Mouse (Mus musculus) heart, embryonic 16.5 days (tissue): ENCODE results near the gene 4921524J17Rik. TPM values are rescaled to one million over a fixed set of nuclear protein-coding genes. Genes with fewer than 3 reads are reported as not detected.

ENCODE experiments used
- ATAC-seq: fragments of 200-750 bp; cut with Nextera tagmentation; replicated peaks from 2 replicates; pipeline ENCODE4 v1.8.0; 2017; ENCODE audit warnings: moderate number of reproducible peaks; ENCODE audit not compliant: insufficient read depth, low FRiP score; ENCODE audit errors: extremely low read depth
- H3K27ac ChIP-seq: fragments of 300-500 bp; sonication (generic); 2 replicates; pipeline ENCODE4 v1.5.1; 2014; ENCODE audit warnings: mild to moderate bottlenecking, low read length, control low read depth, moderate library complexity
- H3K27me3 ChIP-seq: fragments of 300-500 bp; sonication (generic); 2 replicates; pipeline ENCODE4 v1.6.1; 2014; ENCODE audit warnings: low read length, mixed read lengths; ENCODE audit not compliant: control insufficient read depth, insufficient read depth
- H3K36me3 ChIP-seq: fragments of 300-500 bp; sonication (generic); 2 replicates; pipeline ENCODE4 v1.6.1; 2014; ENCODE audit not compliant: control insufficient read depth, insufficient read depth
- H3K4me1 ChIP-seq: fragments of 300-500 bp; sonication (generic); 2 replicates; pipeline ENCODE4 v1.6.1; 2014; ENCODE audit warnings: low read length, mixed read lengths; ENCODE audit not compliant: control insufficient read depth, insufficient read depth
- H3K4me2 ChIP-seq: fragments of 300-500 bp; sonication (generic); 2 replicates; pipeline ENCODE4 v1.6.1; 2014; ENCODE audit warnings: low read depth, mild to moderate bottlenecking, control low read depth, low read length
- H3K4me3 ChIP-seq: fragments of 300-500 bp; sonication (generic); 2 replicates; pipeline ENCODE4 v1.5.1; 2014; ENCODE audit warnings: mild to moderate bottlenecking, control low read depth, low read length
- H3K9ac ChIP-seq: fragments of 300-500 bp; sonication (generic); 2 replicates; pipeline ENCODE4 v1.6.1; 2014; ENCODE audit warnings: low read length, control low read depth
- H3K9me3 ChIP-seq: fragments of 300-500 bp; sonication (generic); replicated peaks from 2 replicates; pipeline ENCODE4 v1.6.1; 2016; ENCODE audit warnings: low read length; ENCODE audit not compliant: control insufficient read depth
- WGBS: fragments of 180-500 bp; shearing (Covaris S2); extraction: QIAGEN DNeasy Blood & Tissue Kit; methylation state at CpG from one replicate; pipeline ENCODE4 v1.1.7; 2014; 5-methylcytosine and 5-hydroxymethylcytosine counted together
- polyA plus RNA-seq: library from polyadenylated mRNA; unstranded; fragments of >200 nt; fragmentation: Nextera tagmentation; extraction: Ambion mirVana; gene quantifications from 2 replicates; pipeline ENCODE4 v1.2.1, GENCODE M21; 2015

4921524J17Rik gene
- polyA plus RNA-seq, 1 experiment from 2014 or later = 70.0 TPM

DNA sequence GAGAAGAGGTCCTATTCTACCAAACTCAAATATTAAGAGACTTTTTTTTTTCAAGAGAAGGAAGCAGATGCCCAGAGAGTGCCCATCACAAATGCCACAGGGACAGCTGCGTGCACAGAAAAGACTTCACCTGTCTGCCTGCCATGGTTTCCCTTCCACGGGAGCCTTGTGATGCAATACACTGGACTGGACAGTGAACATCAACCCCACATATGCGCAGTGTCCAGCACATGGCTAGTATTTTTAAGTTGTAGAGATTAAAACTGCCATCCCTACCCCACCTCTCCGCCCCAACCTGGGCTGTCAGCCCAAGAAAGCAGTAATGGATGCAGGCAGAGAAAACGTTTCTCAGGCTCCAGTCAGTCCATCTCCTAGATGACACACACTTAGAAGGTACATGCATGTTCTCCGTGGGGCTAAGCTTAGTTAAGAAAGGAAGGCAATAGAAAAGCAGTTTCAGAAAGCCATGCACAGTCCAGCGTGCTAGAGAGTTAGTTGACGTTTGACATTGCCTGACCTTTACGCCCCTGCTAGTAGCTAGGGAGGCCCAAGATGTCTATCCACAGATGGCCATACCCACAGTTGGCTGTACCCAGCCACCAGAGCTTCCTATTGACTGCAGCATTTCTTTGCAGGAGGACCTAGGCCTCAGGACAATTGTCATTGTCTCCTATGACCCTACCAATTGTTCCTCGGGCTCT, 52.4 kb downstream of the 4921524J17Rik start:
- peaks cover 60% of the 10 kb centered on the region for H3K4me1 ChIP-seq
- no peaks in the 10 kb centered on the region for H3K36me3 ChIP-seq
- peak overlapping the region; percentile 63 for H3K4me2 ChIP-seq
- H3K9me3 ChIP-seq = no peaks in the 10 kb centered on the region
- H3K27ac ChIP-seq = peak overlapping the region; percentile 99
- H3K27me3 ChIP-seq = no peaks in the 10 kb centered on the region
- H3K9ac ChIP-seq = peak overlapping the region; percentile 69
- WGBS = 33% methylated on average over 10 of the region's 10 CpGs
- peak; percentile 15 for ATAC-seq
- peak overlapping the region; percentile 42 for H3K4me3 ChIP-seq

DNA sequence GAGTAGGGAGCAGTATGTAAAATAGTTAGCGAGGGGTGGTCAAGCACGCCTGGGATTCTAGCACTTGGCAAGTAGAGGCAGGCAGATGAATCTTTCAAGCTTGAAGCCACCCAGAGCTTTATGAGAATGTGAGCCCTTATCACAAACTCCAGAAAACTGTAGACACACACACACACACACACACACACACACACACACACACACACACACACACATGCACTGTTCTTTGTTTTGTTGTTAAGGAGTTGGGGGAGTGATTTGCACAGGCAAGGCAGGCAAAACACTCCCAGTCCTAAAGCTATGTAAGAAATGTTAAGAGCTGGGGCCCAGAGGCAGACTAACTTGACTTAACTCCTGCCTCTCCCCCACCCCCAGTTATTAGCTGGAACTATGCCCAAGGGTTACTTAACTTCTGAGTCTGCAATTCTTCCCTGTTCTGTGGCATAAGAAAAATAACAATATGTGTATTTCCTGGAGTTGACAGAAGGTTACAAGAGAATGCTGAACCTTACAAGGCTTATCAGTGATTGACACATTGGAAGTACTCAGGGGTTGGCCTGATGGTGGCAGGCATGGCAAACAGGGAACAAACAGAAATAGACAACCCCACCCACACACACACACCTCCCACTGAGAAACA, 53.4 kb downstream of the 4921524J17Rik start:
- Histone ChIP-seq H3K4me1 (peaks cover 67% of the 10 kb centered on the region), H3K9me3 (no peaks in the 10 kb centered on the region), H3K36me3 (no peaks in the 10 kb centered on the region), H3K27ac (peak overlapping the region; percentile 99), H3K27me3 (no peaks in the 10 kb centered on the region), H3K9ac (peak overlapping the region; percentile 69), H3K4me3 (peak overlapping the region; percentile 42), H3K4me2 (peak overlapping the region; percentile 63)
- ATAC-seq = peak; percentile 77
- WGBS = 13% methylated on average over 2 of the region's 2 CpGs

DNA sequence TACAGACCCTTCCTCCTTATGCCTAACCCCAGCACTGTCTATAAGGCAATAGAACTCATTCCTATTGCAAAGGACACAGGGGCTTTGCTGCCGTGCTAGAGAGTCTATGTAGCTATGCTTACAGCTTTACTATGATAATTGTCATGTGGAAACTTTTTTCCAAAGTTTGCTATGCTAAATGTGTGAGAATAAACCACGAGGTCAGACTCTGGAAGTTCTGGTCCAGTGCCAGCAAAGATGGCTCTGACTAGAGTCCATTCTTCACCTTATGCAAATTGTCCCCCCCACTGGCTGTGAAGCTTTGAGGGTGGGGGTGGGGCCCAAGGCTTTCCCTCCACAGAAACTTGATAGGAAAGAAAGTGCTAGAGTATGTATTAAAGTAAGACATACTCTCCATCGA, 56.1 kb downstream of the 4921524J17Rik start:
- Histone ChIP-seq H3K4me1 (peaks cover 65% of the 10 kb centered on the region), H3K9ac (no peak overlapping the region), H3K27me3 (no peaks in the 10 kb centered on the region), H3K4me3 (no peak overlapping the region), H3K36me3 (no peaks in the 10 kb centered on the region), H3K27ac (no peak overlapping the region), H3K4me2 (no peak overlapping the region), H3K9me3 (no peaks in the 10 kb centered on the region)
- no peak for ATAC-seq
- 46% methylated on average over 3 of the region's 3 CpGs for WGBS

- 26% methylated on average over 4 of the region's 4 CpGs for WGBS
- H3K4me2 ChIP-seq = peak overlapping the region; percentile 24; the same call in 1 of the 2 replicates
- peaks cover 43% of the 10 kb centered on the region for H3K4me1 ChIP-seq
- no peak overlapping the region for H3K27ac ChIP-seq
- H3K9ac ChIP-seq = no peak overlapping the region
- no peak; the same call in 1 of the 2 replicates for ATAC-seq
- no peaks in the 10 kb centered on the region for H3K27me3 ChIP-seq
- no peak overlapping the region for H3K4me3 ChIP-seq
- no peaks in the 10 kb centered on the region for H3K36me3 ChIP-seq
- H3K9me3 ChIP-seq = no peaks in the 10 kb centered on the region
These were observed 58.3 kb downstream of the 4921524J17Rik start for GRCm38 (mm10) chr8:85374286-85374685.

DNA sequence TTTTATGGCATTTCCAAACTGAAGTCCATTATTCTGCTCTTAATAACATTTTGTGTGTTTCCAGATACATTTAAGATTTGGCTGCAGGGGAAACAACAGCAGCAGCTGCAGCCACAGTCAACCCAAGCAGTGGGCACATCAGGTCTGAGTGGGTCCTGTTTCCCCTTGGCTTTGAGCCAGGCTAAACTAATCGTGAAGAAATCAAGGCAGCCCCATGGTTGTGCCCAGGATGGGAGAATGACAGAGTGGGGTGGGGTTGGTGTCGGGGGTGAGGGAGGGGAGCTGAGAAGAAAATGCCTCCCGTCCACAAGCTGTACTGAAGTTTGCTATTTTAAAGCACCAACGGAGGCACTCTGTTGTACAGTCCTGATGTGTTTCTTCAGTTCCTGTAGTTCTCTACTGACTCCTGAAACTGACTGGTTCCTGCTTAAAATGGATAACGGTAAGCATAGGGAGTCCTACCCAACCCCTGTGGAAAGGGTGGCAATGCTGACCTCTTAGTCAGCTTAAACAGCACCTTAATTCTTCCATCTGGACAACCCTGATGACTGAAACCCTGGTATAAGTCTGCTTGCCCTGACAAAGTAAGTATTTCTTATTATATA, 59.1 kb downstream of the 4921524J17Rik start:
- H3K36me3 ChIP-seq = no peaks in the 10 kb centered on the region
- ATAC-seq = no peak
- WGBS = 28% methylated on average over 5 of the region's 5 CpGs
- peak overlapping the region; percentile 67 for H3K27ac ChIP-seq
- peak overlapping the region; percentile 21; the same call in 1 of the 2 replicates for H3K9ac ChIP-seq
- H3K9me3 ChIP-seq = no peaks in the 10 kb centered on the region
- H3K4me2 ChIP-seq = peak overlapping the region; percentile 24
- no peak overlapping the region for H3K4me3 ChIP-seq
- no peaks in the 10 kb centered on the region for H3K27me3 ChIP-seq
- peaks cover 38% of the 10 kb centered on the region for H3K4me1 ChIP-seq

DNA sequence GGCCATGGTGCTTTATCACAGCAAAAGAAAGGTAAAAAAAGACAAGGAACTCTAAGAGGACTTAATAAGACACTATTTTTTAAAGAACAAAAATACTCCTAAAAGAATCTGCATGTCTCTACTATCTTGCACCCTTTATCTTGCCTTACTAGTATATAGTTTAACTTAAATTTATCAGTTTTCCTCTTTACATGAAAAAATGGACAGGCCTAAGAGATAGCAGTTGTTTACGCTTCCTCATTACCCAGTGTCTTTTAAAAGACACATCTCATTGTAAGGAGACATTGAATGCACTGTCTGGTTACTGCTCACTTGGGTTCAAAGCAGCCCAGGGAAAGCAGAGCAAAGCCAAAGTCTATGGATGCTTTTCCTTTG, 60.2 kb downstream of the 4921524J17Rik start:
- H3K9me3 ChIP-seq = no peaks in the 10 kb centered on the region
- WGBS = 90% methylated on average over 1 of the region's 1 CpGs
- ATAC-seq = no peak
- no peak overlapping the region for H3K4me2 ChIP-seq
- no peak overlapping the region for H3K27ac ChIP-seq
- H3K4me3 ChIP-seq = no peak overlapping the region
- H3K36me3 ChIP-seq = no peaks in the 10 kb centered on the region
- no peak overlapping the region for H3K9ac ChIP-seq
- peaks cover 33% of the 10 kb centered on the region for H3K4me1 ChIP-seq
- H3K27me3 ChIP-seq = no peaks in the 10 kb centered on the region

- Histone ChIP-seq H3K27ac (no peak overlapping the region), H3K27me3 (no peaks in the 10 kb centered on the region), H3K36me3 (no peaks in the 10 kb centered on the region), H3K4me1 (peaks cover 36% of the 10 kb centered on the region), H3K9ac (no peak overlapping the region), H3K4me3 (no peak overlapping the region), H3K4me2 (no peak overlapping the region), H3K9me3 (no peaks in the 10 kb centered on the region)
- no peak for ATAC-seq
- WGBS = 73% methylated on average over 5 of the region's 5 CpGs
These were observed 60.7 kb downstream of the 4921524J17Rik start for GRCm38 (mm10) chr8:85371736-85372464.

DNA sequence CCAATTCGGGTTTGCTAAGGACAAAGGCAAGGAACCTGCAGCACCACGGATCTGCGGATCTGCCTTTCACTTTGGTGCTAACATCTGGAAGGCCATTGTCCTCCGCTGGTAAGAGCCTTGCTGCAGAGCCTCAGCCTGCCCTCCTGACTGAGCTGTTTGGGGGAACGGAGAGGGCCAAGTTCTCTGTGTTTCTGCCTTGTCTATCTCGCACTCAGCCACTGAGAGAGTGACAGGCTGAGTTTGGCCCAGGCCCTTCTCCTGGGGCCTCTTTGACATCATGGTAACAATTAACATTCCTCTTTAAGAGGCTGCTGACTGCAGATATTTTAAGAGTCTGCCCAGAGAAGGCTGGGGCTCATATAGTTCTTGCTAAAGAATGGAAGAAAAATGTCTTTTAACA, 67.5 kb downstream of the 4921524J17Rik start:
- WGBS = 24% methylated on average over 6 of the region's 6 CpGs
- Histone ChIP-seq H3K9ac (peak overlapping the region; percentile 86), H3K9me3 (no peaks in the 10 kb centered on the region), H3K27ac (peak overlapping the region; percentile 98), H3K4me2 (peak overlapping the region; percentile 52), H3K4me1 (peaks cover 31% of the 10 kb centered on the region), H3K27me3 (no peaks in the 10 kb centered on the region), H3K4me3 (peak overlapping the region; percentile 70), H3K36me3 (no peaks in the 10 kb centered on the region)
- peak; percentile 93 for ATAC-seq
